Mouse (Mus musculus) bone marrow, adult 2 months (tissue): ENCODE measurements around the gene Dbx1.

Source experiments
- CTCF ChIP-seq: fragments of 200-500 bp; IDR thresholded peaks from 2 replicates; pipeline ENCODE4 v1.5.1; 2011; ENCODE audit warnings: low read length, control low read depth; ENCODE audit not compliant: control insufficient read depth, insufficient read depth
- POLR2A ChIP-seq: fragments of 200-500 bp; IDR thresholded peaks from 2 replicates; pipeline ENCODE4 v1.6.1; 2011; ENCODE audit warnings: low read depth, mild to moderate bottlenecking, control low read depth, low read length, borderline replicate concordance; ENCODE audit not compliant: control insufficient read depth

DNA sequence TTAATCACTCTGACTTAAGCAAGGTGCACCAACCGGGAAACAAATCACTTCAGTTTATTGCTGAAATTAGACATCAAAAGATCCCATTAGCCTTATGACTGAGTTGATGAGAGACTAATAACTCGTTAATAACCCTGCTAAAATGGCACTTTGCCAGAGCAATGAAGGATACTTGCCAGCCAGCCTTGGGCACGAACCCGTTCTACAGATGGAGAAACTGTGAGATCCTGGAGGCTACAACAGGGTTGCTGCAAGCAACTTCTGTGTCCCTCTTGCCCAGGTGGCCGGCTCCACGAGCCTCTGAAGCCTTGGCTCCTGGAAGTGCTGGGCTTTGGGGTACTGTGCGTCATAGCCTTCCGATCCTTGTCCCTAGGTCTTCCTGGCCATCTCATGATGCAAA lies 47.0 kb downstream of the Dbx1 start:
- no peak for TF ChIP-seq CTCF
- TF ChIP-seq POLR2A, result no peak
